Mouse (Mus musculus) testis, adult 2 months (tissue): ENCODE measurements at regions not wholly inside any gene's neighbourhood (a gene's known extent, or its start where the extent isn't known, plus 50 kb on each side); places are given as distances from the start of the nearest gene placed in this dataset.

Source experiments
- H3K27ac ChIP-seq: fragments of 200-500 bp; 2 replicates; pipeline ENCODE4 v1.5.1; 2012; ENCODE audit warnings: low read depth, low read length; ENCODE audit not compliant: control insufficient read depth, insufficient read depth
- H3K27me3 ChIP-seq: fragments of 200-500 bp; 2 replicates; pipeline ENCODE4 v1.6.1; 2012; ENCODE audit warnings: mild to moderate bottlenecking, low read length, moderate library complexity; ENCODE audit not compliant: control insufficient read depth, insufficient read depth
- H3K36me3 ChIP-seq: fragments of 200-500 bp; 2 replicates; pipeline ENCODE4 v1.6.1; 2012; ENCODE audit warnings: mild to moderate bottlenecking, low read length; ENCODE audit not compliant: control insufficient read depth, insufficient read depth
- H3K4me1 ChIP-seq: fragments of 200-500 bp; 2 replicates; pipeline ENCODE4 v1.6.1; 2012; ENCODE audit warnings: low read length; ENCODE audit not compliant: control insufficient read depth, insufficient read depth
- H3K4me3 ChIP-seq: fragments of 200-500 bp; 2 replicates; pipeline ENCODE4 v1.5.1; 2012; ENCODE audit warnings: low read depth, mild to moderate bottlenecking, low read length, moderate library complexity, mixed read lengths; ENCODE audit not compliant: control insufficient read depth
- CTCF ChIP-seq: fragments of 200-500 bp; IDR thresholded peaks from 2 replicates; pipeline ENCODE4 v1.5.1; 2012; ENCODE audit warnings: low read depth, mild to moderate bottlenecking, inconsistent platforms, low read length, moderate library complexity; ENCODE audit not compliant: control insufficient read depth, insufficient read depth, insufficient replicate concordance
- POLR2A ChIP-seq: fragments of 200-500 bp; IDR thresholded peaks from 2 replicates; pipeline ENCODE4 v1.6.1; 2012; ENCODE audit warnings: low read depth, mild to moderate bottlenecking, inconsistent platforms, low read length, moderate library complexity; ENCODE audit not compliant: control insufficient read depth

- Histone ChIP-seq H3K27me3 (no peaks in the 10 kb centered on the region), H3K4me1 (peaks cover 3% of the 10 kb centered on the region), H3K36me3 (no peaks in the 10 kb centered on the region), H3K27ac (no peak overlapping the region), H3K4me3 (no peak overlapping the region)
- TF ChIP-seq CTCF: no peak
- no peak for TF ChIP-seq POLR2A
These were observed 125.0 kb upstream of the Zfp703 start for GRCm38 (mm10) chr8:26851871-26852800.

GRCm38 (mm10) chr8:26852921-26853320 is 124.2 kb upstream of the Zfp703 start:
- H3K4me1 ChIP-seq: peaks cover 3% of the 10 kb centered on the region
- no peak overlapping the region for H3K27ac ChIP-seq
- no peak for TF ChIP-seq CTCF
- H3K27me3 ChIP-seq: no peaks in the 10 kb centered on the region
- no peak overlapping the region for H3K4me3 ChIP-seq
- H3K36me3 ChIP-seq: no peaks in the 10 kb centered on the region

- TF ChIP-seq POLR2A (no peak), CTCF (no peak)
- no peaks in the 10 kb centered on the region for H3K4me1 ChIP-seq
- no peaks in the 10 kb centered on the region for H3K27me3 ChIP-seq
- H3K36me3 ChIP-seq: no peaks in the 10 kb centered on the region
- H3K4me3 ChIP-seq: no peak overlapping the region
- H3K27ac ChIP-seq: no peak overlapping the region
These were observed 122.4 kb upstream of the Zfp703 start for GRCm38 (mm10) chr8:26854557-26855238.

GRCm38 (mm10) chr8:26855256-26855655 is 121.9 kb upstream of the Zfp703 start:
- no peak overlapping the region for H3K27ac ChIP-seq
- H3K36me3 ChIP-seq: no peaks in the 10 kb centered on the region
- TF ChIP-seq CTCF: no peak
- no peak for TF ChIP-seq POLR2A
- no peaks in the 10 kb centered on the region for H3K27me3 ChIP-seq
- no peaks in the 10 kb centered on the region for H3K4me1 ChIP-seq
- H3K4me3 ChIP-seq: no peak overlapping the region

- no peaks in the 10 kb centered on the region for H3K4me1 ChIP-seq
- H3K4me3 ChIP-seq: no peak overlapping the region
- H3K36me3 ChIP-seq: no peaks in the 10 kb centered on the region
- TF ChIP-seq CTCF (no peak), POLR2A (no peak)
- H3K27me3 ChIP-seq: no peaks in the 10 kb centered on the region
- H3K27ac ChIP-seq: no peak overlapping the region
These were observed 112.6 kb upstream of the Zfp703 start for GRCm38 (mm10) chr8:26864571-26864970.

- H3K27ac ChIP-seq: no peak overlapping the region
- no peaks in the 10 kb centered on the region for H3K36me3 ChIP-seq
- H3K4me3 ChIP-seq: no peak overlapping the region
- no peaks in the 10 kb centered on the region for H3K27me3 ChIP-seq
- TF ChIP-seq POLR2A: no peak
- no peak for TF ChIP-seq CTCF
- H3K4me1 ChIP-seq: no peaks in the 10 kb centered on the region
These were observed 112.2 kb upstream of the Zfp703 start for GRCm38 (mm10) chr8:26864971-26865370.

- no peaks in the 10 kb centered on the region for H3K27me3 ChIP-seq
- no peak for TF ChIP-seq POLR2A
- TF ChIP-seq CTCF: no peak
- no peaks in the 10 kb centered on the region for H3K36me3 ChIP-seq
- H3K4me3 ChIP-seq: no peak overlapping the region
- H3K27ac ChIP-seq: no peak overlapping the region
- no peaks in the 10 kb centered on the region for H3K4me1 ChIP-seq
These were observed 108.8 kb upstream of the Zfp703 start for GRCm38 (mm10) chr8:26868101-26868848.
